Mouse (Mus musculus) ovary, adult 2 months (tissue): ENCODE measurements around the gene Map6. TPM values are rescaled to one million over a fixed set of nuclear protein-coding genes. Genes with fewer than 3 reads are reported as not detected.

Source experiments
- polyA plus RNA-seq: library from polyadenylated mRNA; depleted of rRNA; stranded (reverse); fragments of >200 nt; gene quantifications from 2 replicates; pipeline ENCODE4 v1.2.3, GENCODE M21; 2012; rRNA removed

Map6 gene
- polyA plus RNA-seq = 6.2 and 7.5 TPM in 2 replicates

GRCm38 (mm10) chr7:99267251-99267896, at the start of gene Map6:
Gene Map6 (plus strand): TSS chr7:99267447.

GRCm38 (mm10) chr7:99238417-99238816, 28.8 kb upstream of the Map6 start, which contains the start of gene Mogat2:
Gene Mogat2 (minus strand): TSS chr7:99238619.

GRCm38 (mm10) chr7:99352526-99353400, 85.5 kb downstream of the Map6 start, which contains the start of gene Serpinh1:
Gene Serpinh1 (minus strand): TSS chr7:99353239.

GRCm38 (mm10) chr7:99381214-99382087, 114.2 kb downstream of the Map6 start, which contains the start of gene Gdpd5:
Gene Gdpd5 (plus strand): TSS chr7:99381414.

Other genes with a start within 250 kb of the Map6 start
- 42.2 and 75.3 TPM in 2 replicates for gene Uvrag, start 126.3 kb upstream of the Map6 start, polyA plus RNA-seq
- 246 and 299 TPM in 2 replicates for gene Dgat2, start 84.7 kb upstream of the Map6 start, polyA plus RNA-seq
- gene Mogat2, start 28.8 kb upstream of the Map6 start, polyA plus RNA-seq = 4.8 and 5.7 TPM in 2 replicates
- gene Serpinh1, start 85.8 kb downstream of the Map6 start, polyA plus RNA-seq = 1,229 and 1,289 TPM in 2 replicates
- 50.8 and 51.2 TPM in 2 replicates for gene Gdpd5, start 114.0 kb downstream of the Map6 start, polyA plus RNA-seq
- gene Klhl35, start 198.6 kb downstream of the Map6 start, polyA plus RNA-seq = 2.5 and 4.0 TPM in 2 replicates
- gene Rps3, start 216.3 kb downstream of the Map6 start, polyA plus RNA-seq = 294 and 418 TPM in 2 replicates